8 mouse cellular contexts compared by ENCODE assay signal in genomic region chr3:152066696-152067095, GRCm38 (mm10).
DNase-seq lines count a peak whose midpoint lies in the region; ATAC-seq and TF ChIP-seq lines count a peak whose summit lies in the region.

No protein-coding gene starts in this region.

- TF ChIP-seq CTCF in hindbrain, postnatal 0 days (IDR thresholded peaks at IDR 0.05; ENCODE audit: low read depth), result peak; percentile 62

- WGBS in hindbrain, postnatal 0 days, result 29% methylated on average over 13 of the region's 13 CpGs
- 31% methylated on average over 13 of the region's 13 CpGs for WGBS in midbrain, embryonic 14.5 days

- peak overlapping the region; percentile 43 for H3K4me2 ChIP-seq in hindbrain, postnatal 0 days (ENCODE audit: low read depth, low read length)
- H3K4me2 ChIP-seq in midbrain, embryonic 14.5 days (ENCODE audit: low read length), result peak overlapping the region; percentile 46

- no peak overlapping the region for H3K4me3 ChIP-seq in hindbrain, postnatal 0 days (ENCODE audit: low read length)
- H3K4me3 ChIP-seq in midbrain, embryonic 14.5 days (replicated peaks; ENCODE audit: low read depth, low read length), result no peak overlapping the region

- H3K9me3 ChIP-seq in hindbrain, postnatal 0 days (ENCODE audit: low read length), result no peaks in the 10 kb centered on the region
- H3K9me3 ChIP-seq in midbrain, embryonic 14.5 days (ENCODE audit: control insufficient read depth, low read length), result no peaks in the 10 kb centered on the region

- ATAC-seq in cerebellum, adult (ENCODE audit: insufficient number of reproducible peaks, low FRiP score, low TSS enrichment), result 0 out of 2 replicates have a peak, but pooled peaks have one; percentile 50
- peak; percentile 53 for ATAC-seq in hindbrain, postnatal 0 days
- ATAC-seq in midbrain, embryonic 14.5 days (ENCODE audit: low FRiP score, low TSS enrichment), result no peak

- no peaks in the 10 kb centered on the region for H3K4me1 ChIP-seq in hindbrain, postnatal 0 days (ENCODE audit: insufficient read depth, low read length)
- no peaks in the 10 kb centered on the region for H3K4me1 ChIP-seq in midbrain, embryonic 14.5 days (ENCODE audit: control insufficient read depth, insufficient read depth, low read length)

- no peaks in the 10 kb centered on the region for H3K36me3 ChIP-seq in hindbrain, postnatal 0 days (ENCODE audit: insufficient read depth, low read length)
- no peaks in the 10 kb centered on the region for H3K36me3 ChIP-seq in midbrain, embryonic 14.5 days (ENCODE audit: control insufficient read depth, insufficient read depth, low read length)

- DNase-seq in cerebellum, adult 18-20 months, result no peak
- peak; percentile 15 for DNase-seq in right cerebral cortex, adult 18-20 months
- DNase-seq in right cerebral cortex, postnatal 36 days (ENCODE audit: low spot score in 2 of 2), result no peak
- DNase-seq in hindbrain, postnatal 0 days (ENCODE audit: low spot score), result peak; percentile 50
- peak; percentile 62 for DNase-seq in midbrain, embryonic 14.5 days
- DNase-seq in gastrocnemius, adult 18-20 months (ENCODE audit: low spot score), result no peak
- no peak for DNase-seq in B cell, adult 2 months

- H3K9ac ChIP-seq in hindbrain, postnatal 0 days (replicated peaks; ENCODE audit: low read length), result no peak overlapping the region
- no peak overlapping the region for H3K9ac ChIP-seq in midbrain, embryonic 14.5 days (replicated peaks; ENCODE audit: low read length)

- no peaks in the 10 kb centered on the region for H3K27me3 ChIP-seq in hindbrain, postnatal 0 days (ENCODE audit: insufficient read depth, low read length)
- no peaks in the 10 kb centered on the region for H3K27me3 ChIP-seq in midbrain, embryonic 14.5 days (ENCODE audit: control insufficient read depth, insufficient read depth, low read length)

- H3K27ac ChIP-seq in hindbrain, postnatal 0 days, result no peak overlapping the region
- H3K27ac ChIP-seq in midbrain, embryonic 14.5 days (replicated peaks; ENCODE audit: low read depth, low read length), result no peak overlapping the region

Comparison
In these comparisons a context has a peak if more than half of its experiments do, and no peak if none do; other contexts are left out.
1. DNase-seq: peak in right cerebral cortex, adult 18-20 months (single experiment), hindbrain, postnatal 0 days (single experiment) and midbrain, embryonic 14.5 days (single experiment); none in cerebellum, adult 18-20 months (0 of 2), right cerebral cortex, postnatal 36 days (0 of 2), gastrocnemius, adult 18-20 months (single experiment) and B cell, adult 2 months (0 of 2).